In the genomic region with DNA sequence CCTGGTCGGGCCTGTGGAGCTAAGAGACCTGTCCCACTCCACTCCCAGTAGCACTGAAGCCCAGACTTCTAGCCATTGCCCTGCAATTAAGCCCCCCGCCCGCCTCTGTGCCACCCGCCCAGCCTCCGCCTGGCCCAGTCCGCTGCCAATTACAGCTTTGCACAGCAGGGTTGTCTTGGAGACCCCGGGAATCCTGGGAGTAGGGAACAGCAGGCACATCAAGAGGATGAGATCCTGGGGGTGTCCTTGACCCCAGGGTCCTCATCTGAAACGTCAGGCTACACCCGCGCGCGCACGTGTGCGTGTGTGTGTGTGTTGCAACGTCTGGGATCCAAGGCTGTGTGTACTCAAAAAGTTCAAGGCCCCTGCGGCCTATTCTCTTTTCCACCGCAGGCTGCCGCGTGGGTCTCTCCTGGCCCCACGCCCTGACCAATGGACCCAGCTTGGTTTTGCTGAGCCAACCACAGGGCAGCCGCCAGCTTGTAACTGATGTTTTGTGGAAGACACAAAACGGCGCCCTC, we compare ENCODE assay signal across 8 mouse cellular contexts. TPM values are rescaled to one million over a fixed set of nuclear protein-coding genes. Genes with fewer than 3 reads are reported as not detected.
DNase-seq lines count a peak whose midpoint lies in the region; ATAC-seq and TF ChIP-seq lines count a peak whose summit lies in the region.
"Had no signal": no experiment of that assay in that cellular context is flagged by ENCODE, and none has a peak within 500 bp of the region (broad histone marks: within the 10 kb centered on the region; RNA-seq: fewer than 3 reads in every experiment).

No protein-coding gene starts in this region.

- WGBS in forebrain, embryonic 14.5 days = 4% methylated on average over 23 of the region's 23 CpGs
- 9% methylated on average over 23 of the region's 23 CpGs for WGBS in liver, postnatal 0 days (ENCODE audit: insufficient replicate concordance)

- ATAC-seq in forebrain, embryonic 14.5 days = peak; percentile 21
- peak; percentile 71 for ATAC-seq in liver, postnatal 0 days

- no peak overlapping the region for H3K9ac ChIP-seq in forebrain, embryonic 14.5 days (ENCODE audit: low read length)
- no peak overlapping the region for H3K9ac ChIP-seq in liver, postnatal 0 days (replicated peaks)

- H3K27me3 ChIP-seq in forebrain, embryonic 14.5 days (replicated peaks; ENCODE audit: control insufficient read depth, insufficient read depth, low read length) = peaks cover 63% of the 10 kb centered on the region
- peaks cover 83% of the 10 kb centered on the region for H3K27me3 ChIP-seq in liver, postnatal 0 days (ENCODE audit: insufficient read depth, low read length)

- TF ChIP-seq CTCF in liver, postnatal 0 days (IDR thresholded peaks at IDR 0.05; ENCODE audit: low read depth) = no peak

- H3K4me2 ChIP-seq in forebrain, embryonic 14.5 days (ENCODE audit: low read length) = peak overlapping the region; percentile 58
- H3K4me2 ChIP-seq in liver, postnatal 0 days (ENCODE audit: low read depth, low read length) = no peak overlapping the region; the same call in 1 of the 2 replicates

- H3K9me3 ChIP-seq in forebrain, embryonic 14.5 days (replicated peaks; ENCODE audit: control insufficient read depth, low read length) = no peaks in the 10 kb centered on the region
- no peaks in the 10 kb centered on the region for H3K9me3 ChIP-seq in liver, postnatal 0 days (ENCODE audit: low read length)

- peak; percentile 64 for DNase-seq in retina, postnatal 1 day
- no peak for DNase-seq in retina, embryonic 14.5 days (ENCODE audit: low spot score)
- peak; percentile 34 for DNase-seq in forebrain, embryonic 14.5 days (ENCODE audit: low spot score)
- DNase-seq in liver, postnatal 0 days = no peak
- no peak for DNase-seq in urinary bladder, adult 2 months (ENCODE audit: low spot score)
- no peak for DNase-seq in urinary bladder, adult 18-20 months (ENCODE audit: low spot score in 2 of 2)
- no peak for DNase-seq in T-cell, adult 2 months (ENCODE audit: low spot score)

- no peaks in the 10 kb centered on the region for H3K36me3 ChIP-seq in forebrain, embryonic 14.5 days (ENCODE audit: control insufficient read depth, insufficient read depth, low read length)
- H3K36me3 ChIP-seq in liver, postnatal 0 days (replicated peaks; ENCODE audit: insufficient read depth, low read length) = no peaks in the 10 kb centered on the region

- H3K4me3 ChIP-seq in forebrain, embryonic 14.5 days (ENCODE audit: low read depth, low read length) = peak overlapping the region; percentile 25; the same call in 1 of the 2 replicates
- no peak overlapping the region for H3K4me3 ChIP-seq in liver, postnatal 0 days (ENCODE audit: low read depth, low read length)

- H3K4me1 ChIP-seq in forebrain, embryonic 14.5 days (ENCODE audit: control insufficient read depth, insufficient read depth, low read length) = peaks cover 10% of the 10 kb centered on the region
- peaks cover 20% of the 10 kb centered on the region for H3K4me1 ChIP-seq in liver, postnatal 0 days (ENCODE audit: insufficient read depth)

- TF ChIP-seq EP300 in liver, postnatal 0 days (IDR thresholded peaks at IDR 0.05; ENCODE audit: low read depth) = no peak

- H3K27ac ChIP-seq in forebrain, embryonic 14.5 days (ENCODE audit: low read depth, low read length) = no peak overlapping the region
- H3K27ac ChIP-seq in liver, postnatal 0 days (ENCODE audit: low read depth) = no peak overlapping the region

RNA-seq across cellular contexts. Expression of gene Wnt10a, which starts 16.3 kb away (rescaled TPM):
- 0.56 and 0.69 TPM in 2 replicates for polyA plus RNA-seq in forebrain, embryonic 14.5 days (2014; fragmentation: Nextera tagmentation; extraction: Ambion mirVana)
- polyA plus RNA-seq in liver, postnatal 0 days (2015; fragmentation: Nextera tagmentation; extraction: Ambion mirVana) = 0.09 and 0.18 TPM in 2 replicates
- 0.94 and 1.4 TPM in 2 replicates for polyA plus RNA-seq in urinary bladder, adult 2 months (2012; rRNA removed)
- polyA plus RNA-seq: heart, postnatal 0 days had no signal

RNA-seq across cellular contexts. Expression of gene Wnt6, which starts 35.9 kb away (rescaled TPM):
- 1.3 and 3.6 TPM in 2 replicates for polyA plus RNA-seq in forebrain, embryonic 14.5 days (2014; fragmentation: Nextera tagmentation; extraction: Ambion mirVana)
- polyA plus RNA-seq in liver, postnatal 0 days (2015; fragmentation: Nextera tagmentation; extraction: Ambion mirVana) = 0.07 and 0.12 TPM in 2 replicates
- polyA plus RNA-seq in urinary bladder, adult 2 months (2012; rRNA removed) = 2.3 and 2.6 TPM in 2 replicates

RNA-seq across cellular contexts. Expression of gene Cdk5r2, which starts 47.1 kb away (rescaled TPM):
- 4.5 and 5.3 TPM in 2 replicates for polyA plus RNA-seq in forebrain, embryonic 14.5 days (2014; fragmentation: Nextera tagmentation; extraction: Ambion mirVana)
- not detected in 2 replicates for polyA plus RNA-seq in liver, postnatal 0 days (2015; fragmentation: Nextera tagmentation; extraction: Ambion mirVana)
- polyA plus RNA-seq in urinary bladder, adult 2 months (2012; rRNA removed) = 0.03 and 0.13 TPM in 2 replicates
- polyA plus RNA-seq: heart, postnatal 0 days had no signal

RNA-seq across cellular contexts. Expression of gene Prkag3, which starts 58.6 kb away (rescaled TPM):
- not detected in 2 replicates for polyA plus RNA-seq in forebrain, embryonic 14.5 days (2014; fragmentation: Nextera tagmentation; extraction: Ambion mirVana)
- polyA plus RNA-seq in liver, postnatal 0 days (2015; fragmentation: Nextera tagmentation; extraction: Ambion mirVana) = 0.04 and 0.11 TPM in 2 replicates
- polyA plus RNA-seq in urinary bladder, adult 2 months (2012; rRNA removed) = 0.63 and 0.76 TPM in 2 replicates

Comparison
In these comparisons a context has a peak if more than half of its experiments do, and no peak if none do; other contexts are left out.
1. DNase-seq: peak in retina, postnatal 1 day (single experiment) and forebrain, embryonic 14.5 days (single experiment); none in retina, embryonic 14.5 days (single experiment), liver, postnatal 0 days (single experiment), urinary bladder, adult 2 months (single experiment), urinary bladder, adult 18-20 months (0 of 2) and T-cell, adult 2 months (single experiment).